Mouse (Mus musculus) heart, embryonic 13.5 days (tissue): ENCODE measurements around the gene Nhsl2. TPM values are rescaled to one million over a fixed set of nuclear protein-coding genes. Genes with fewer than 3 reads are reported as not detected.

Source experiments
- ATAC-seq: fragments of 200-750 bp; cut with Nextera tagmentation; 2 replicates; pipeline ENCODE4 v1.8.0; 2017; ENCODE audit warnings: moderate TSS enrichment; ENCODE audit not compliant: insufficient number of reproducible peaks, low FRiP score, low TSS enrichment; ENCODE audit errors: extremely low read depth
- H3K27ac ChIP-seq: fragments of 300-500 bp; sonication (generic); replicated peaks from 2 replicates; pipeline ENCODE4 v1.5.1; 2015; ENCODE audit warnings: moderate library complexity, mild to moderate bottlenecking, inconsistent platforms
- H3K27me3 ChIP-seq: fragments of 300-500 bp; sonication (generic); replicated peaks from 2 replicates; pipeline ENCODE4 v1.6.1; 2015; ENCODE audit warnings: mild to moderate bottlenecking, inconsistent platforms
- H3K36me3 ChIP-seq: fragments of 300-500 bp; sonication (generic); 2 replicates; pipeline ENCODE4 v1.6.1; 2015; ENCODE audit warnings: mild to moderate bottlenecking, inconsistent platforms
- H3K4me1 ChIP-seq: fragments of 300-500 bp; sonication (generic); 2 replicates; pipeline ENCODE4 v1.6.1; 2015; ENCODE audit warnings: inconsistent platforms
- H3K4me2 ChIP-seq: fragments of 300-500 bp; sonication (generic); 2 replicates; pipeline ENCODE4 v1.6.1; 2015; ENCODE audit warnings: inconsistent platforms, mild to moderate bottlenecking, moderate library complexity
- H3K4me3 ChIP-seq: fragments of 300-500 bp; sonication (generic); 2 replicates; pipeline ENCODE4 v1.5.1; 2015; ENCODE audit warnings: moderate library complexity, mild to moderate bottlenecking, inconsistent platforms
- H3K9ac ChIP-seq: fragments of 300-500 bp; sonication (generic); 2 replicates; pipeline ENCODE4 v1.6.1; 2015; ENCODE audit warnings: inconsistent platforms, mild to moderate bottlenecking, moderate library complexity
- H3K9me3 ChIP-seq: fragments of 300-500 bp; sonication (generic); 2 replicates; pipeline ENCODE4 v1.6.1; 2016; ENCODE audit warnings: inconsistent platforms
- WGBS: fragments of 180-500 bp; shearing (Covaris S2); methylation state at CpG from one replicate; pipeline ENCODE4 v1.1.7; 2015; ENCODE audit warnings: mixed read lengths; 5-methylcytosine and 5-hydroxymethylcytosine counted together
- polyA plus RNA-seq: library from polyadenylated mRNA; unstranded; fragments of >200 nt; fragmentation: Nextera tagmentation; extraction: Ambion mirVana; gene quantifications from 2 replicates; pipeline ENCODE4 v1.2.1, GENCODE M21; 2015

The Nhsl2 gene
- polyA plus RNA-seq, 1 experiment from 2014 or later = 11.1 TPM

DNA sequence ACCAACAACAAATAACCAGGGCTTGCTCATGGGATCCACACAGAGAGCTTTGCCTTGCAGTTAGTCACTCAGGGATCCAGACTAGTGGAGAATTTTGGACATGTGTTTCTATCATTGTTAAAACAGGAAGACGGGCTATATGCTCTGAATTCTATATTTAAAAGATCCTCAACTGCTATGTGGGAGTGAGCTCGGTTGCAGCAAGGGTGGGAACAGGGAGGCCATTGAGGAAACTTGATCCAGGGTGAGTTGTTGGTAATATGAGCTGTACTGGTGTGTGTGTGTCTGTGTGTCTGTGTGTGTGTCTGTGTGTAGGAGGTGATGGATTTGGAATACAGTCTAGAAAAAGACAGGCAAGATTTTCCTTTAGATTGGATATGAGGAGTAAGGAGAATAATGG lies 25.7 kb downstream of the Nhsl2 start:
- no peak for ATAC-seq
- WGBS = 35% methylated on average over 2 of the region's 2 CpGs
- Histone ChIP-seq H3K9me3 (no peaks in the 10 kb centered on the region), H3K9ac (no peak overlapping the region), H3K27me3 (peaks cover 22% of the 10 kb centered on the region), H3K36me3 (no peaks in the 10 kb centered on the region), H3K4me3 (no peak overlapping the region), H3K27ac (peak overlapping the region; percentile 63), H3K4me2 (no peak overlapping the region), H3K4me1 (peaks cover 37% of the 10 kb centered on the region)

DNA sequence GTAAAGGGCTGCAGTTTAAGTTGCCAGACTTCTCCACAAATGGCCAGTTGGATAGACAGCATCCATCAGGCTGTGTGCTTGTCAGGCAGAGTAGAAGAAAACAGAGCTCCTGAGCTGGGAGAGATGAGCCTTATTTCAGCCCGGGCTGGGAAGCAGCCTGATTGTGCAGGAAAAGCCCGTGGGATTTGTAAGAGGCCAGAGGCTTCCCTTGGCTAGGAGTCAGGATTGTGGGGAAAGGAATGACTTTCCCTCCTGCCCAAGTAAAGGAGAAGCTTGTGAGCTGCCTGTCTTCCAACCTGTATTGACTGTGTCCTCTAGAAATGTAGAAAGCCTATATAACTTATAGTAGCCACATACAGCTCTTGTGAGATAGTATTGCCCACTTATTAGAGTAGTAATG lies 27.0 kb downstream of the Nhsl2 start:
- 24% methylated on average over 2 of the region's 2 CpGs for WGBS
- Histone ChIP-seq H3K36me3 (no peaks in the 10 kb centered on the region), H3K9me3 (no peaks in the 10 kb centered on the region), H3K4me3 (no peak overlapping the region), H3K27me3 (peaks cover 26% of the 10 kb centered on the region), H3K4me1 (peaks cover 38% of the 10 kb centered on the region), H3K4me2 (no peak overlapping the region), H3K9ac (no peak overlapping the region), H3K27ac (0 out of 2 replicates have a peak overlapping the region, but pooled peaks have one; percentile 63)
- ATAC-seq = no peak

DNA sequence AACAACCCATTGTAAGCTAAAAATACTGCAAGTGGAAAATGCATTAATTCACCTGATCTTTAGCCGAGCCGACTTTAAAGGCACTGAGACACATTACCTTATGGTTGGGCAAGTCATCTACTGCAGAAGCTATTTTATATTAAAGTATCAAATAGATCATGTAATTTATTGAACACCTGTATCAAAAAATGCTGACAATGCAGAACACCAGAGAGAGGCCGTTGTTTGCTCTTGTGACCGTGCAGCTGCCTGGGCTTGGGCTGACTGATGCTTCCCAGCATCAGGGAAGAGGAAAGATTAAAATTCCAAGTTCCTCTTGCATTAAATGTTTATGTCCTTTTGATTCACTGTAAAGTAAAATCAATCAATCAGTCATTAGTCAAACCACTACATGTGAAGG lies 28.7 kb downstream of the Nhsl2 start:
- 62% methylated on average over 4 of the region's 4 CpGs for WGBS

DNA sequence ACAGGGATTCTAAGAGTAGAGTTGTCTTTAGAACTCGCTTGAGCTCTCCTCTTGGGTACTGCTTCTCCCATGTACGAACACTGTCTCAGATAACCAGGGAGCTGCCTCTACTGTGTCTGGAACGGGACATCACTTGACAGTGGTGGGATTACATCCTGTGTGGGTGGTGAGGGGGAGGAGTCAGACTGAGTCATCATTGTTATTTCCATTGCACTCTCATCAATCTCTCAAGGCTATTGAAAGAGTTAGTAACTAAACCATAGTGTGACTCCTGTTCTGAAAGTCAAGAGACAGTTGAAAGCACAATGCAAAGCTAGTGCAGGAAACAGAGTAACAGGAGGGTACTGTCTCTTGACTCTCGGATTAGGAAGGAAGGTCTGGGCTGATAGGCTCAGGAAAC lies 29.4 kb downstream of the Nhsl2 start:
- 39% methylated on average over 4 of the region's 4 CpGs for WGBS
- no peak overlapping the region for H3K4me2 ChIP-seq
- H3K9me3 ChIP-seq = no peaks in the 10 kb centered on the region
- ATAC-seq = no peak
- no peak overlapping the region for H3K9ac ChIP-seq
- H3K36me3 ChIP-seq = no peaks in the 10 kb centered on the region
- no peak overlapping the region for H3K4me3 ChIP-seq
- peaks cover 34% of the 10 kb centered on the region for H3K27me3 ChIP-seq
- H3K4me1 ChIP-seq = peaks cover 53% of the 10 kb centered on the region
- H3K27ac ChIP-seq = no peak overlapping the region

More for the DNA sequence above, 28.7 kb downstream of the Nhsl2 start:
- peaks cover 34% of the 10 kb centered on the region for H3K27me3 ChIP-seq
- no peaks in the 10 kb centered on the region for H3K9me3 ChIP-seq
- no peak overlapping the region for H3K9ac ChIP-seq
- H3K4me2 ChIP-seq = no peak overlapping the region
- H3K4me3 ChIP-seq = no peak overlapping the region
- no peaks in the 10 kb centered on the region for H3K36me3 ChIP-seq
- ATAC-seq = no peak
- no peak overlapping the region for H3K27ac ChIP-seq
- H3K4me1 ChIP-seq = peaks cover 52% of the 10 kb centered on the region

DNA sequence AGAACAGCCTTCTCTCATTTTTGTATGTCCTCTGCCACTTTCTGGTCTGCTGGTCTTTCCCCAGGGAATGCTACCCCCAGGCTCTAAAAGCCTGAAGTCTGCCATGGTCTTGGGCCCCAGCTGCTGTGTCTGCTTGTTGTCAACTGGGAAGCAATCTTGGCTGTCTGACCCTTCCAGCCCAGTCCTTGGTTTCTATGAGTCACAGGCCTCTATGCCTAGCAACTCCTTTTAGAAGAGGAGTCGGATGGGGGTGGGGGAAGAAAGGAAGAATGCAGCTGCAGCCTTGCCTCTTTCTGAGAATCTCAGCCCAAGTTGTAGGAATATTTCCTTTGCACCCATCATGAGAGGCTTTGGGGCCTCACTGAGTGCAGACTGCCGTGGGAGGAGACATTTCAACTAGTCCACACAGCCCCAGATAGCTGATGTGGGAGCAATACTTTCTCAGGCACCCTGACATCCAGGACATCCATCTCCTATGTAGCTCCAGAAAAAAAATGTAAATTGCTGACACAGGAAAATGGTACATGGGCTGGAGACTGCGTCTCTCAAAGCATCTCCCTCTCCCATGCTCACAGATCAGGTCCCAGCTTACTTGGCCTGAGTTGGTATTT lies 33.1 kb downstream of the Nhsl2 start:
- Histone ChIP-seq H3K9ac (no peak overlapping the region), H3K4me3 (no peak overlapping the region), H3K4me2 (no peak overlapping the region), H3K27me3 (peaks cover 38% of the 10 kb centered on the region), H3K4me1 (peaks cover 43% of the 10 kb centered on the region), H3K27ac (peak overlapping the region; percentile 63), H3K9me3 (no peaks in the 10 kb centered on the region), H3K36me3 (no peaks in the 10 kb centered on the region)
- no peak for ATAC-seq
- 29% methylated on average over 3 of the region's 3 CpGs for WGBS

DNA sequence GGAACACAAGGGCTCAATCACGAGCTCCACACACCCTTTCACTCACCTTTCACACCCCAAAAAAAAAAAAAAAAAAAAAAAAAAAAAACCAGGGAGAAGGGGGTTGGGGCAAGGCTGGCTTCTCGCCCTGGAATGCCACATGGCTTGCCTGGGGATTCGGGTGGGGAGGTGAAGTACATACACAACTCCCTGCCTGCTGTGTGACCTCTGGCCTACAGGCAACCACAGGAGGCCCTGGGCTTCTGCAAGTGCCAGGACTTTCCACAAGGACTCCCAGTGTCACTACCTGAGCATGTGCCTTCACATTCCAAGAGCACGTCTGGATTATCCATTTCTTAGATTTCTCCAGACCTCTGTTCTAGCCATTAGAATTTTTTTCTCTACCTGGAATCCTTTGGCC lies 40.2 kb downstream of the Nhsl2 start:
- peaks cover 35% of the 10 kb centered on the region for H3K4me1 ChIP-seq
- no peak overlapping the region for H3K9ac ChIP-seq
- no peak overlapping the region for H3K27ac ChIP-seq
- no peak for ATAC-seq
- no peak overlapping the region for H3K4me3 ChIP-seq
- H3K9me3 ChIP-seq = no peaks in the 10 kb centered on the region
- no peak overlapping the region for H3K4me2 ChIP-seq
- WGBS = 30% methylated on average over 4 of the region's 4 CpGs
- peaks cover 30% of the 10 kb centered on the region for H3K27me3 ChIP-seq
- no peaks in the 10 kb centered on the region for H3K36me3 ChIP-seq

DNA sequence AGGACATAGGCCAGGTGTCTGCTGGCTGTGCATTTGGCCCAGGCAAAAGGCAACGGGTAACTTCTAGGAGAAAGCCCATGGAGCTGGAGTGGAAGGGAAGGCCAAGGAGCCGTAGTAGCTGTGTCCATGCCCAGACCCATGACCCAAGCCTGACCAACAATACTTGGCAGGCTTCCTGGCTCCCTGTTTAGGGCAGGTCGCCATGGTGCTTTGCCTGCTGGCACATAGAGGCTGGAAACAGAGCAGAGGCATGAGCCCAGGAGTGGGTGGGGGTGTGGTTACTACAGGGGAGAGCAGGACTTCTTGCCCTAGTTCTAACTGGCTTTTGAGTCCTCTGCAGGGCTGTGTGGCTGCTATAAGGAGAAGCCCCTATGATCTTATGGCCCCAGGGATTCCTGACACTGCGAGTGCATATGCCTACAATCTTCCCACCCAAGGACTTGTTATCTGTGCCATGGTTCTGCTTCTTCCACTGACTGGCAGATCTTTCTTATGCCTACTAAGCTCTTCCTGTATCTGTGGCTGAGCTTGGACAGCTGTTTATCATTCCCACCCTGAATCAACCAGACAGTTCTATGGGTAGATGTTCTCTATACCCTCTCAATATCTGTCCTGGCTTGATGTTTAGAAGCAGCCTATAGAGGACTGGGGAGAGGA lies 40.8 kb downstream of the Nhsl2 start:
- Histone ChIP-seq H3K4me2 (no peak overlapping the region), H3K9me3 (no peaks in the 10 kb centered on the region), H3K27me3 (peaks cover 32% of the 10 kb centered on the region), H3K4me3 (no peak overlapping the region), H3K9ac (no peak overlapping the region), H3K27ac (no peak overlapping the region), H3K4me1 (peaks cover 34% of the 10 kb centered on the region), H3K36me3 (no peaks in the 10 kb centered on the region)
- ATAC-seq = no peak
- WGBS = 63% methylated on average over 4 of the region's 4 CpGs

DNA sequence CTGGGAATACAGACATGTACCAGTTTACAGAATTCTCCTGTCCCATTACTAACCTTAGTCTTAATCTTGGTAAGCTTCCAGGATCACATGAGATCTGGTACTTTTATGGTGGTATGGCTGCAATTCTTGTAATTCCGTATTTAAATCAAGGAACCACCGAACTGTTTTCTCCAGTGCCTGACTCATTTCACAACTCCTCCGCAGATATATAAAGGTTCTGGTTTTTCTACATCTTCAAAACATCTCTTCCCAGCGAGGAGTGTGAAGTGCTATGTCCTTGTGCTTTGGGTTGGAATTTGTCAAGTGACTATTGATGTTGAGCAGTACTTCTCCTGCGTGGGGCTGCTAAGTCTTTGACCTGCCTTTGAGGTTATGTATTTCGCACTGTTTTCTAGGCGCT lies 44.6 kb downstream of the Nhsl2 start:
- no peaks in the 10 kb centered on the region for H3K9me3 ChIP-seq
- H3K27me3 ChIP-seq = peaks cover 45% of the 10 kb centered on the region
- H3K4me3 ChIP-seq = no peak overlapping the region
- H3K27ac ChIP-seq = no peak overlapping the region
- H3K9ac ChIP-seq = no peak overlapping the region
- H3K4me1 ChIP-seq = peaks cover 32% of the 10 kb centered on the region
- 51% methylated on average over 7 of the region's 7 CpGs for WGBS
- ATAC-seq = no peak
- no peak overlapping the region for H3K4me2 ChIP-seq
- H3K36me3 ChIP-seq = no peaks in the 10 kb centered on the region

DNA sequence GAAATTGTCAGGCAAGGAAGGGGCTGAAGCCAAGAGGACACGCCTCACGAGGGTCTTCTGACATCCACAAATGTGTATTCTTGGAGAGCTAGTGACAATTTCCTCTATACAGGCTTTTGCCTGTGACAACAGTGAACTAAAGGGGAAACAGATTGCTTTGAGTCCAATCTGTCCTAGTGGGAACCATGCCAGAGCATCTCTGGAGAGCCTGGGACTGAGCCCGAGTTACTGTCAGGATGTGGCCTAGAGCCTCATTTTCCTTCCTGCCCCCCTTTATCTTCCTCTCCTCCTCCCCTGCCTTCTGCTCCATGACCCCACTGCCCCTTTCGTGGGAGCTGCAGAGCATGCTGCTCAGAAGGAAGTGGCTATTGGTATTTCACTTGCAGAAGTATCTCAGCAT lies 49.2 kb downstream of the Nhsl2 start:
- no peaks in the 10 kb centered on the region for H3K36me3 ChIP-seq
- WGBS = 41% methylated on average over 4 of the region's 4 CpGs
- peak overlapping the region; percentile 8; the same call in 1 of the 2 replicates for H3K27ac ChIP-seq
- H3K4me2 ChIP-seq = no peak overlapping the region
- H3K4me3 ChIP-seq = no peak overlapping the region
- H3K4me1 ChIP-seq = peaks cover 44% of the 10 kb centered on the region
- H3K9ac ChIP-seq = no peak overlapping the region
- ATAC-seq = no peak
- no peaks in the 10 kb centered on the region for H3K9me3 ChIP-seq
- H3K27me3 ChIP-seq = peaks cover 50% of the 10 kb centered on the region

DNA sequence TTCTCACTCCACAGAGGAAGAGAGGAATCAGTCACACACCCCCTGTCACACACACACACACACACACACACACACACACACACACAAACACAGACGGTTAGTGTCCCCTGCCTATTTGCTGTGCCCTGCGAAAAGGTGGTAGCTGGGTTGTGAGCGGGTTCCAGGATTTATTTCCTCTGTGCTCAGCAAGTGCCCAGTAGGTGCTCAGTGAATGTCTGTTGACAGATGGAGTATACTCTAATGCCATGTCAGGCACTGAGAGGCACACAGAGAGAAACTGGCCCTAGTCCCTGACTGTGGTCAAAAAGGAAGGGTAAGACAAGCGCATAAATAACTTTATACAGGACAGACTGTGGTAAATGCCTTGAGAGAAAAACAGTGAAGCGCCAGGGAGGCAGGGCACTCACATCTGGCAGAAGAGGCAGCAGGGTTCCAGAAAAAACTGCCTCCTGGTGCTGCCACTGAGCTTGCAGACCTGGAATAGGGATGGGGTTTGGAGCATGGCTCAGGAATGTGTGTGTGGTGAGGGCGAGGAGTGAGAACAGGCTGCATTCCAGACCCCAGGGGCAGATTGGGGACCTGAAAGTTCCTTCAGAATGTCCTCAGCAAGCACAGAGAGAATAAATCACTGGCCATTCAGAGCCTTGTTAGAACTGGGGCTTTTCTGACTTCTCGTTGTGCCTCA lies 52.8 kb downstream of the Nhsl2 start:
- H3K4me2 ChIP-seq = no peak overlapping the region
- H3K4me3 ChIP-seq = no peak overlapping the region
- no peaks in the 10 kb centered on the region for H3K36me3 ChIP-seq
- ATAC-seq = no peak
- H3K27ac ChIP-seq = peak overlapping the region; percentile 54
- peaks cover 31% of the 10 kb centered on the region for H3K27me3 ChIP-seq
- H3K4me1 ChIP-seq = peaks cover 33% of the 10 kb centered on the region
- WGBS = 52% methylated on average over 7 of the region's 7 CpGs
- H3K9me3 ChIP-seq = no peaks in the 10 kb centered on the region
- H3K9ac ChIP-seq = no peak overlapping the region

DNA sequence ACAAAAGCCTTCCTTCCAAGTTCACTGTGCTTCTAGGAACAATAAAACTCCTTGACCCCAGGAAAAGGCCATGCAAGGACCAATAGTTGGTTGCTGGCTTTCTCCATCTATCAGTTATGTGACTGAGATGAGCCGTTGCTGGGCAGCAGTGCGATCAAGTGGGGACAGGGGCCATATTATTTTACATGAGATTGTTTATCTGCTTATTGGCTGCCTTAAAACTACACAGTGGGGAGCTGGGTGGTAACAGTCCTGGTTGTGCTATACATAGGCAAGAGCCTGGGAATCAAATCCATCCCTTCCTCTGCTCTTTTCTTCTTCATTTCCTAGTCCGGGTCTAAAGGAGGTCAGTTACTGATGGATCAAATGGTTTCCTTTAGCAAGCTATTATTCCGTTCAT lies 53.4 kb downstream of the Nhsl2 start:
- Histone ChIP-seq H3K4me3 (no peak overlapping the region), H3K27ac (peak overlapping the region; percentile 54), H3K9ac (no peak overlapping the region), H3K4me1 (peaks cover 36% of the 10 kb centered on the region), H3K27me3 (peaks cover 28% of the 10 kb centered on the region), H3K4me2 (no peak overlapping the region), H3K36me3 (no peaks in the 10 kb centered on the region), H3K9me3 (no peaks in the 10 kb centered on the region)
- WGBS = 63% methylated on average over 4 of the region's 4 CpGs
- ATAC-seq = no peak
